Mouse (Mus musculus) heart, embryonic 12.5 days (tissue): ENCODE results near the gene Zbtb45. TPM values are rescaled to one million over a fixed set of nuclear protein-coding genes. Genes with fewer than 3 reads are reported as not detected.
A peak's percentile ranks its signal among the peaks of the same experiment; 100 is the strongest.

Experiments
- ATAC-seq: fragments of 200-750 bp; cut with Nextera tagmentation; 2 replicates; pipeline ENCODE4 v1.8.0; 2017; ENCODE audit warnings: moderate TSS enrichment, moderate library complexity; ENCODE audit not compliant: insufficient number of reproducible peaks, low FRiP score
- H3K27ac ChIP-seq: fragments of 300-500 bp; sonication (generic); 2 replicates; pipeline ENCODE4 v1.5.1; 2016; ENCODE audit warnings: mild to moderate bottlenecking, moderate library complexity; ENCODE audit not compliant: poor library complexity, severe bottlenecking
- H3K27me3 ChIP-seq: fragments of 300-500 bp; sonication (generic); replicated peaks from 2 replicates; pipeline ENCODE4 v1.6.1; 2016; ENCODE audit warnings: mild to moderate bottlenecking, moderate library complexity
- H3K36me3 ChIP-seq: fragments of 300-500 bp; sonication (generic); 2 replicates; pipeline ENCODE4 v1.6.1; 2016; ENCODE audit warnings: mild to moderate bottlenecking, moderate library complexity
- H3K4me1 ChIP-seq: fragments of 300-500 bp; sonication (generic); replicated peaks from 2 replicates; pipeline ENCODE4 v1.6.1; 2016; ENCODE audit warnings: mild to moderate bottlenecking
- H3K4me2 ChIP-seq: fragments of 300-500 bp; sonication (generic); 2 replicates; pipeline ENCODE4 v1.6.1; 2016; ENCODE audit warnings: mild to moderate bottlenecking, moderate library complexity
- H3K4me3 ChIP-seq: fragments of 300-500 bp; sonication (generic); 2 replicates; pipeline ENCODE4 v1.5.1; 2016; ENCODE audit warnings: mild to moderate bottlenecking
- H3K9ac ChIP-seq: fragments of 300-500 bp; sonication (generic); 2 replicates; pipeline ENCODE4 v1.6.1; 2016; ENCODE audit warnings: mild to moderate bottlenecking, moderate library complexity
- H3K9me3 ChIP-seq: fragments of 300-500 bp; sonication (generic); replicated peaks from 2 replicates; pipeline ENCODE4 v1.6.1; 2016; ENCODE audit warnings: mild to moderate bottlenecking, moderate library complexity
- WGBS: fragments of 180-500 bp; shearing (Covaris S2); methylation state at CpG from one replicate; pipeline ENCODE4 v1.1.7; 2016; 5-methylcytosine and 5-hydroxymethylcytosine counted together
- polyA plus RNA-seq: library from polyadenylated mRNA; unstranded; fragments of >200 nt; fragmentation: Nextera tagmentation; extraction: Ambion mirVana; gene quantifications from 2 replicates; pipeline ENCODE4 v1.2.1, GENCODE M21; 2016

Zbtb45 gene
- polyA plus RNA-seq, 1 experiment from 2014 or later: 16.2 TPM

- no peaks in the 10 kb centered on the region for H3K9me3 ChIP-seq
- peak overlapping the region; percentile 85 for H3K4me2 ChIP-seq
- no peaks in the 10 kb centered on the region for H3K27me3 ChIP-seq
- H3K36me3 ChIP-seq: peaks cover 65% of the 10 kb centered on the region
- H3K4me1 ChIP-seq: peaks cover 33% of the 10 kb centered on the region
- H3K27ac ChIP-seq: peak overlapping the region; percentile 85
- no peak for ATAC-seq
- H3K9ac ChIP-seq: peak overlapping the region; percentile 84
- peak overlapping the region; percentile 65 for H3K4me3 ChIP-seq
- 43% methylated on average over 13 of the region's 13 CpGs for WGBS
Measured at GRCm38 (mm10) chr7:13033451-13034147, 23.8 kb upstream of the Zbtb45 start.

- H3K36me3 ChIP-seq: peaks cover 75% of the 10 kb centered on the region
- no peaks in the 10 kb centered on the region for H3K27me3 ChIP-seq
- no peak overlapping the region for H3K9ac ChIP-seq
- peaks cover 33% of the 10 kb centered on the region for H3K4me1 ChIP-seq
- no peak overlapping the region for H3K4me2 ChIP-seq
- no peak overlapping the region for H3K27ac ChIP-seq
- no peak for ATAC-seq
- 91% methylated on average over 7 of the region's 7 CpGs for WGBS
- no peaks in the 10 kb centered on the region for H3K9me3 ChIP-seq
- no peak overlapping the region for H3K4me3 ChIP-seq
Measured at GRCm38 (mm10) chr7:13032541-13032940, 22.7 kb upstream of the Zbtb45 start.

- H3K9me3 ChIP-seq: no peaks in the 10 kb centered on the region
- no peak overlapping the region for H3K4me2 ChIP-seq
- peaks cover 81% of the 10 kb centered on the region for H3K36me3 ChIP-seq
- H3K4me3 ChIP-seq: no peak overlapping the region
- H3K27me3 ChIP-seq: no peaks in the 10 kb centered on the region
- no peak overlapping the region for H3K27ac ChIP-seq
- H3K9ac ChIP-seq: no peak overlapping the region
- ATAC-seq: no peak
- H3K4me1 ChIP-seq: peaks cover 33% of the 10 kb centered on the region
- WGBS: 86% methylated on average over 2 of the region's 2 CpGs
Measured at GRCm38 (mm10) chr7:13031983-13032382, 22.1 kb upstream of the Zbtb45 start.

GRCm38 (mm10) chr7:13031069-13031468, 21.2 kb upstream of the Zbtb45 start:
- H3K27me3 ChIP-seq: no peaks in the 10 kb centered on the region
- no peak for ATAC-seq

GRCm38 (mm10) chr7:13028986-13029385, 19.2 kb upstream of the Zbtb45 start:
- peaks cover 27% of the 10 kb centered on the region for H3K4me1 ChIP-seq
- no peak overlapping the region for H3K9ac ChIP-seq
- H3K27me3 ChIP-seq: no peaks in the 10 kb centered on the region
- H3K9me3 ChIP-seq: no peaks in the 10 kb centered on the region
- H3K4me2 ChIP-seq: no peak overlapping the region
- H3K36me3 ChIP-seq: peaks cover 82% of the 10 kb centered on the region
- H3K4me3 ChIP-seq: no peak overlapping the region
- no peak for ATAC-seq
- no peak overlapping the region for H3K27ac ChIP-seq
- 96% methylated on average over 4 of the region's 4 CpGs for WGBS

More at GRCm38 (mm10) chr7:13031069-13031468, 21.2 kb upstream of the Zbtb45 start:
- Histone ChIP-seq H3K4me2 (no peak overlapping the region), H3K27ac (no peak overlapping the region), H3K9me3 (no peaks in the 10 kb centered on the region), H3K9ac (no peak overlapping the region), H3K36me3 (peaks cover 87% of the 10 kb centered on the region), H3K4me3 (no peak overlapping the region), H3K4me1 (peaks cover 31% of the 10 kb centered on the region)
- 76% methylated on average over 5 of the region's 5 CpGs for WGBS

GRCm38 (mm10) chr7:13025511-13026112, 15.8 kb upstream of the Zbtb45 start:
- Histone ChIP-seq H3K9me3 (no peaks in the 10 kb centered on the region), H3K9ac (peak overlapping the region; percentile 97), H3K36me3 (peaks cover 53% of the 10 kb centered on the region), H3K4me3 (peak overlapping the region; percentile 91), H3K27ac (peak overlapping the region; percentile 99; the same call in 1 of the 2 replicates), H3K27me3 (no peaks in the 10 kb centered on the region), H3K4me1 (peaks cover 20% of the 10 kb centered on the region), H3K4me2 (peak overlapping the region; percentile 92)
- 32% methylated on average over 4 of the region's 4 CpGs for whole genome bisulfite sequencing
- ATAC-seq: no peak

- ATAC-seq: peak; percentile 78
- under 1% methylated on average over 44 of the region's 44 CpGs for WGBS
- H3K27ac ChIP-seq: peak overlapping the region; percentile 99
Measured at GRCm38 (mm10) chr7:13024805-13025204, 15.0 kb upstream of the Zbtb45 start.

GRCm38 (mm10) chr7:13023928-13024731, 14.3 kb upstream of the Zbtb45 start:
- Histone ChIP-seq H3K36me3 (peaks cover 38% of the 10 kb centered on the region), H3K9me3 (no peaks in the 10 kb centered on the region; the same call in 1 of the 2 replicates), H3K4me3 (peak overlapping the region; percentile 91), H3K4me2 (peak overlapping the region; percentile 92), H3K27ac (peak overlapping the region; percentile 99), H3K9ac (peak overlapping the region; percentile 97), H3K4me1 (peaks cover 20% of the 10 kb centered on the region), H3K27me3 (no peaks in the 10 kb centered on the region)
- ATAC-seq: peak; percentile 88
- under 1% methylated on average over 95 of the region's 95 CpGs for WGBS

More at GRCm38 (mm10) chr7:13024805-13025204, 15.0 kb upstream of the Zbtb45 start:
- peaks cover 20% of the 10 kb centered on the region for H3K4me1 ChIP-seq
- H3K27me3 ChIP-seq: no peaks in the 10 kb centered on the region
- no peaks in the 10 kb centered on the region; the same call in 1 of the 2 replicates for H3K9me3 ChIP-seq
- H3K4me2 ChIP-seq: peak overlapping the region; percentile 92
- H3K4me3 ChIP-seq: peak overlapping the region; percentile 91
- H3K36me3 ChIP-seq: peaks cover 45% of the 10 kb centered on the region
- peak overlapping the region; percentile 97 for H3K9ac ChIP-seq

GRCm38 (mm10) chr7:13022773-13023535, 13.1 kb upstream of the Zbtb45 start:
- Histone ChIP-seq H3K36me3 (peaks cover 26% of the 10 kb centered on the region), H3K4me2 (peak overlapping the region; percentile 92), H3K9me3 (no peaks in the 10 kb centered on the region; the same call in 1 of the 2 replicates), H3K4me3 (peak overlapping the region; percentile 91), H3K4me1 (peaks cover 20% of the 10 kb centered on the region), H3K27ac (peak overlapping the region; percentile 99), H3K9ac (peak overlapping the region; percentile 97), H3K27me3 (no peaks in the 10 kb centered on the region)
- ATAC-seq: peak; percentile 69
- 6% methylated on average over 31 of the region's 31 CpGs for WGBS

GRCm38 (mm10) chr7:13015217-13015616, 5.4 kb upstream of the Zbtb45 start:
- no peak overlapping the region for H3K9ac ChIP-seq
- no peaks in the 10 kb centered on the region; the same call in 1 of the 2 replicates for H3K9me3 ChIP-seq
- no peaks in the 10 kb centered on the region for H3K36me3 ChIP-seq
- no peaks in the 10 kb centered on the region for H3K27me3 ChIP-seq
- H3K4me2 ChIP-seq: no peak overlapping the region
- 81% methylated on average over 1 of the region's 1 CpGs for WGBS
- H3K4me3 ChIP-seq: no peak overlapping the region
- peaks cover 8% of the 10 kb centered on the region for H3K4me1 ChIP-seq
- no peak for ATAC-seq
- H3K27ac ChIP-seq: no peak overlapping the region
